Mouse (Mus musculus) adrenal gland, postnatal 10 days (tissue): ENCODE data around the gene Abcc2. TPM values are rescaled to one million over a fixed set of nuclear protein-coding genes. Genes with fewer than 3 reads are reported as not detected.

ENCODE experiments used
- DNase-seq: peaks from one replicate; pipeline ENCODE4 v3.0.0; 2021; ENCODE audit warnings: mixed read lengths
- total RNA-seq, 2 experiments: library from RNA; stranded (reverse); gene quantifications; 2 replicates each; pipeline ENCODE4 v1.2.3; 2021

Abcc2 gene
- total RNA-seq, 2 experiments from 2014 or later, result 10.9 to 25.0 TPM

GRCm38 (mm10) chr19:43777308-43777707 lies 4.7 kb upstream of the Abcc2 start:
- no peak for DNase-seq

GRCm38 (mm10) chr19:43780391-43780790 lies 1.6 kb upstream of the Abcc2 start:
- no peak for DNase-seq

- DNase-seq, result no peak
Observed at GRCm38 (mm10) chr19:43784761-43785160, 2.8 kb downstream of the Abcc2 start.

- DNase-seq, result no peak
Observed at GRCm38 (mm10) chr19:43786249-43787026, 4.4 kb downstream of the Abcc2 start.

- DNase-seq, result no peak
Observed at GRCm38 (mm10) chr19:43789817-43790216, 7.8 kb downstream of the Abcc2 start.

GRCm38 (mm10) chr19:43792537-43792936 lies 10.5 kb downstream of the Abcc2 start:
- no peak for DNase-seq

- no peak for DNase-seq
Observed at GRCm38 (mm10) chr19:43793951-43794350, 12.0 kb downstream of the Abcc2 start.

GRCm38 (mm10) chr19:43795511-43795910 lies 13.5 kb downstream of the Abcc2 start:
- no peak for DNase-seq

- peak; percentile 81 for DNase-seq
Observed at GRCm38 (mm10) chr19:43797216-43797615, 15.2 kb downstream of the Abcc2 start.

- no peak for DNase-seq
Observed at GRCm38 (mm10) chr19:43801427-43802051, 19.5 kb downstream of the Abcc2 start.

- DNase-seq, result no peak
Observed at GRCm38 (mm10) chr19:43803866-43804265, 21.9 kb downstream of the Abcc2 start.

- no peak for DNase-seq
Observed at GRCm38 (mm10) chr19:43809331-43809730, 27.3 kb downstream of the Abcc2 start.

GRCm38 (mm10) chr19:43811419-43811818 lies 29.4 kb downstream of the Abcc2 start:
- DNase-seq, result no peak

- DNase-seq, result no peak
Observed at GRCm38 (mm10) chr19:43813315-43813714, 31.3 kb downstream of the Abcc2 start.

GRCm38 (mm10) chr19:43815661-43816414 lies 33.8 kb downstream of the Abcc2 start:
- DNase-seq, result peak; percentile 65

GRCm38 (mm10) chr19:43826855-43827254 lies 44.9 kb downstream of the Abcc2 start:
- DNase-seq, result no peak

GRCm38 (mm10) chr19:43832425-43833069 lies 50.6 kb downstream of the Abcc2 start:
- peak; percentile 84 for DNase-seq

- no peak for DNase-seq
Observed at GRCm38 (mm10) chr19:43843184-43843583, 61.2 kb downstream of the Abcc2 start.

GRCm38 (mm10) chr19:43845331-43845908 lies 63.4 kb downstream of the Abcc2 start:
- no peak for DNase-seq

GRCm38 (mm10) chr19:43847056-43847455 lies 65.1 kb downstream of the Abcc2 start:
- DNase-seq, result no peak

GRCm38 (mm10) chr19:43847966-43848365 lies 66.0 kb downstream of the Abcc2 start:
- no peak for DNase-seq

- no peak for DNase-seq
Observed at GRCm38 (mm10) chr19:43850026-43850425, 68.0 kb downstream of the Abcc2 start.
